Comparison of ENCODE assay signal across 30 mouse cellular contexts in the genomic region with DNA sequence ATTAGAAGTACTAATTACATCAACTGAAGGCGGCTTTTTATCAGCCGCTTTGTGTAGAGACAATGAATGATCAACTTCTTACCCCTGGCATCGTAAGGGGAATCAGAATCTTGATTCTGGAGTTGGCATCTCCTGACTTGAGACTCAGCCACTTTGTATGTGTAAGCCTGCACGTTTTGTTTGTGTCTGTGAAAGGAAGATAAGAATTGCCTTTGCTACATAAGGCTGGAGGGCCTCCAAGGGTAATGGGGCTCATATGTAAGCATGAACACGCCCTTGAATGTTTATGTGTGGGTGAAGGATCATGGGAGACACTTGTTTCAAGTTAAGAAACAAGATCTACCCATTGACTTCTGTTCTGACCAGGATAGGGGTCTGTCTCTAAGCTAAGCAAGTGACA.
DNase-seq lines count a peak whose midpoint lies in the region; ATAC-seq and TF ChIP-seq lines count a peak whose summit lies in the region.
"Had no signal": no experiment of that assay in that cellular context is flagged by ENCODE, and none has a peak within 500 bp of the region (broad histone marks: within the 10 kb centered on the region; RNA-seq: fewer than 3 reads in every experiment).

No protein-coding gene starts in this region.

- no peak overlapping the region for H3K4me2 ChIP-seq in intestine, embryonic 15.5 days (replicated peaks)
- H3K4me2 ChIP-seq in intestine, embryonic 16.5 days (ENCODE audit: low read depth, low read length): no peak overlapping the region
- H3K4me2 ChIP-seq in lung, postnatal 0 days (replicated peaks; ENCODE audit: low read depth, low read length): no peak overlapping the region
- H3K4me2 ChIP-seq in forebrain, embryonic 11.5 days (ENCODE audit: low read depth, low read length, severe bottlenecking): no peak overlapping the region
- no peak overlapping the region for H3K4me2 ChIP-seq in hindbrain, embryonic 14.5 days (replicated peaks)
- H3K4me2 ChIP-seq: embryonic facial prominence, embryonic 13.5 days; forebrain, embryonic 13.5 days; heart, embryonic 12.5 days; heart, embryonic 15.5 days; hindbrain, embryonic 15.5 days had no signal

- peak; percentile 39; the same call in 1 of the 2 replicates for ATAC-seq in intestine, embryonic 15.5 days
- ATAC-seq in intestine, embryonic 16.5 days: peak; percentile 59; the same call in 1 of the 2 replicates
- ATAC-seq in lung, postnatal 0 days: peak; percentile 89
- no peak for ATAC-seq in forebrain, embryonic 11.5 days (replicated peaks; ENCODE audit: low FRiP score)
- no peak for ATAC-seq in hindbrain, embryonic 14.5 days (ENCODE audit: low FRiP score)
- ATAC-seq in monocyte, adult 5-6 weeks (replicated peaks; ENCODE audit: insufficient number of reproducible peaks, low FRiP score, low TSS enrichment, poor library complexity, severe bottlenecking): no peak
- ATAC-seq: CD4-positive, CD25-positive, alpha-beta regulatory T cell, adult 4 months; forebrain, embryonic 13.5 days; forebrain, embryonic 16.5 days had no signal

- TF ChIP-seq EP300 in lung, postnatal 0 days (IDR thresholded peaks at IDR 0.05): peak; percentile 95

- no peaks in the 10 kb centered on the region for H3K9me3 ChIP-seq in intestine, embryonic 15.5 days
- no peaks in the 10 kb centered on the region for H3K9me3 ChIP-seq in intestine, embryonic 16.5 days (ENCODE audit: control insufficient read depth, low read length)
- no peaks in the 10 kb centered on the region for H3K9me3 ChIP-seq in lung, postnatal 0 days (ENCODE audit: low read length)
- no peaks in the 10 kb centered on the region for H3K9me3 ChIP-seq in forebrain, embryonic 11.5 days (ENCODE audit: control insufficient read depth, low read length)
- no peaks in the 10 kb centered on the region for H3K9me3 ChIP-seq in hindbrain, embryonic 14.5 days (ENCODE audit: control insufficient read depth, low read length)
- H3K9me3 ChIP-seq: embryonic facial prominence, embryonic 10.5 days; embryonic facial prominence, embryonic 13.5 days; forebrain, embryonic 13.5 days; heart, embryonic 12.5 days; heart, embryonic 15.5 days; hindbrain, embryonic 10.5 days; hindbrain, embryonic 15.5 days had no signal

- no peak overlapping the region for H3K4me3 ChIP-seq in intestine, embryonic 15.5 days (replicated peaks)
- H3K4me3 ChIP-seq in intestine, embryonic 16.5 days (ENCODE audit: low read length): no peak overlapping the region
- no peak overlapping the region for H3K4me3 ChIP-seq in lung, postnatal 0 days (ENCODE audit: low read depth, low read length)
- H3K4me3 ChIP-seq in forebrain, embryonic 11.5 days (ENCODE audit: low read depth, low read length): no peak overlapping the region
- no peak overlapping the region for H3K4me3 ChIP-seq in hindbrain, embryonic 14.5 days (replicated peaks; ENCODE audit: low read length)
- H3K4me3 ChIP-seq: embryonic facial prominence, embryonic 10.5 days; embryonic facial prominence, embryonic 13.5 days; erythroblast, embryonic 14.5 days; forebrain, embryonic 13.5 days; gastrocnemius, adult 2 months; heart, embryonic 12.5 days; heart, embryonic 15.5 days; hindbrain, embryonic 10.5 days; hindbrain, embryonic 15.5 days had no signal

- DNase-seq in lung, postnatal 0 days (ENCODE audit: low spot score): peak; percentile 65
- peak; percentile 69 for DNase-seq in lung, postnatal 25 days (ENCODE audit: low spot score)
- DNase-seq in right cerebral cortex, postnatal 4 days: no peak
- no peak for DNase-seq in forebrain, embryonic 11.5 days (ENCODE audit: low spot score)
- no peak for DNase-seq in hindbrain, embryonic 14.5 days (ENCODE audit: low spot score)
- DNase-seq: adrenal gland, adult 2 months; adrenal gland, postnatal 14 days; cerebellum, adult 11 months; cerebellum, adult 2 months; cerebellum, adult 9-11 months; cerebellum, postnatal 25 days; embryo, embryonic 11 days; gastrocnemius, adult 2 months; gastrocnemius, postnatal 25 days; heart, adult 18-20 months; heart, postnatal 10 days; heart, postnatal 36 days had no signal

- H3K4me1 ChIP-seq in intestine, embryonic 15.5 days (replicated peaks): peaks cover 4% of the 10 kb centered on the region; the same call in 1 of the 2 replicates
- H3K4me1 ChIP-seq in intestine, embryonic 16.5 days (ENCODE audit: control insufficient read depth, insufficient read depth, low read length): 0 out of 2 replicates have a peak, but pooled peaks cover 2% of the 10 kb centered on the region
- no peaks in the 10 kb centered on the region for H3K4me1 ChIP-seq in lung, postnatal 0 days (ENCODE audit: insufficient read depth, low read depth, low read length)
- no peaks in the 10 kb centered on the region for H3K4me1 ChIP-seq in forebrain, embryonic 11.5 days (replicated peaks; ENCODE audit: control insufficient read depth, insufficient read depth, low read length)
- H3K4me1 ChIP-seq in hindbrain, embryonic 14.5 days (replicated peaks; ENCODE audit: control insufficient read depth, insufficient read depth, low read length): no peaks in the 10 kb centered on the region; the same call in 1 of the 2 replicates
- H3K4me1 ChIP-seq: forebrain, embryonic 13.5 days; heart, embryonic 12.5 days; heart, embryonic 15.5 days had no signal

- no peaks in the 10 kb centered on the region for H3K36me3 ChIP-seq in intestine, embryonic 15.5 days
- H3K36me3 ChIP-seq in intestine, embryonic 16.5 days (ENCODE audit: control insufficient read depth, insufficient read depth, low read length): no peaks in the 10 kb centered on the region
- no peaks in the 10 kb centered on the region for H3K36me3 ChIP-seq in lung, postnatal 0 days (ENCODE audit: insufficient read depth, low read length)
- no peaks in the 10 kb centered on the region for H3K36me3 ChIP-seq in forebrain, embryonic 11.5 days (ENCODE audit: control insufficient read depth, insufficient read depth, low read length)
- H3K36me3 ChIP-seq in hindbrain, embryonic 14.5 days (replicated peaks; ENCODE audit: control insufficient read depth, insufficient read depth): no peaks in the 10 kb centered on the region
- H3K36me3 ChIP-seq: embryonic facial prominence, embryonic 10.5 days; embryonic facial prominence, embryonic 13.5 days; heart, embryonic 12.5 days; heart, embryonic 15.5 days; hindbrain, embryonic 10.5 days; hindbrain, embryonic 15.5 days had no signal

- TF ChIP-seq CTCF in lung, postnatal 0 days (IDR thresholded peaks at IDR 0.05): no peak

- H3K27ac ChIP-seq in intestine, embryonic 15.5 days: no peak overlapping the region
- H3K27ac ChIP-seq in intestine, embryonic 16.5 days (ENCODE audit: low read length): no peak overlapping the region
- H3K27ac ChIP-seq in lung, postnatal 0 days (ENCODE audit: low read length): no peak overlapping the region
- no peak overlapping the region for H3K27ac ChIP-seq in forebrain, embryonic 11.5 days (ENCODE audit: low read depth, low read length)
- H3K27ac ChIP-seq in hindbrain, embryonic 14.5 days: no peak overlapping the region
- H3K27ac ChIP-seq: embryonic facial prominence, embryonic 10.5 days; embryonic facial prominence, embryonic 13.5 days; forebrain, embryonic 13.5 days; gastrocnemius, adult 2 months; heart, embryonic 15.5 days; hindbrain, embryonic 10.5 days; hindbrain, embryonic 15.5 days had no signal

- 56% methylated on average over 5 of the region's 5 CpGs for WGBS in intestine, embryonic 15.5 days
- 49% methylated on average over 5 of the region's 5 CpGs for WGBS in intestine, embryonic 16.5 days
- WGBS in lung, postnatal 0 days: 25% methylated on average over 5 of the region's 5 CpGs
- WGBS in forebrain, embryonic 11.5 days: 86% methylated on average over 5 of the region's 5 CpGs
- WGBS in hindbrain, embryonic 14.5 days: 79% methylated on average over 5 of the region's 5 CpGs

- no peak overlapping the region for H3K9ac ChIP-seq in intestine, embryonic 15.5 days
- H3K9ac ChIP-seq in intestine, embryonic 16.5 days (ENCODE audit: low read depth, low read length): no peak overlapping the region
- no peak overlapping the region for H3K9ac ChIP-seq in lung, postnatal 0 days (replicated peaks; ENCODE audit: low read depth)
- H3K9ac ChIP-seq in forebrain, embryonic 11.5 days (ENCODE audit: low read length): no peak overlapping the region
- H3K9ac ChIP-seq in hindbrain, embryonic 14.5 days: no peak overlapping the region
- H3K9ac ChIP-seq: embryonic facial prominence, embryonic 13.5 days; forebrain, embryonic 13.5 days; heart, embryonic 12.5 days; heart, embryonic 15.5 days; hindbrain, embryonic 15.5 days had no signal

- H3K27me3 ChIP-seq in intestine, embryonic 15.5 days (replicated peaks): no peaks in the 10 kb centered on the region
- H3K27me3 ChIP-seq in intestine, embryonic 16.5 days (replicated peaks; ENCODE audit: control insufficient read depth, insufficient read depth, low read length): no peaks in the 10 kb centered on the region
- no peaks in the 10 kb centered on the region for H3K27me3 ChIP-seq in lung, postnatal 0 days (replicated peaks; ENCODE audit: insufficient read depth, low read length)
- no peaks in the 10 kb centered on the region for H3K27me3 ChIP-seq in forebrain, embryonic 11.5 days (ENCODE audit: control insufficient read depth, insufficient read depth, low read length)
- H3K27me3 ChIP-seq in hindbrain, embryonic 14.5 days (ENCODE audit: control insufficient read depth, insufficient read depth, low read length): no peaks in the 10 kb centered on the region
- H3K27me3 ChIP-seq: embryonic facial prominence, embryonic 13.5 days; forebrain, embryonic 13.5 days; heart, embryonic 12.5 days; heart, embryonic 15.5 days had no signal

Comparison
In these comparisons a context has a peak if more than half of its experiments do, and no peak if none do; other contexts are left out.
1. ATAC-seq: peak in intestine, embryonic 15.5 days (single experiment), intestine, embryonic 16.5 days (single experiment) and lung, postnatal 0 days (single experiment); none in forebrain, embryonic 11.5 days (single experiment), hindbrain, embryonic 14.5 days (single experiment) and monocyte, adult 5-6 weeks (single experiment).
2. DNase-seq: peak in lung, postnatal 0 days (single experiment) and lung, postnatal 25 days (single experiment); none in right cerebral cortex, postnatal 4 days (single experiment), forebrain, embryonic 11.5 days (single experiment) and hindbrain, embryonic 14.5 days (single experiment).